Comparison of ENCODE assay signal across 21 mouse cellular contexts in genomic region chr2:22878781-22879180, GRCm38 (mm10).
"Had no signal": no experiment of that assay in that cellular context is flagged by ENCODE, and none has a peak within 500 bp of the region (broad histone marks: within the 10 kb centered on the region; RNA-seq: fewer than 3 reads in every experiment).

No protein-coding gene starts in this region.

- H3K9me3 ChIP-seq: heart, embryonic 13.5 days; heart, embryonic 15.5 days; hindbrain, embryonic 13.5 days; hindbrain, embryonic 15.5 days; limb, embryonic 13.5 days; limb, embryonic 15.5 days; liver, embryonic 12.5 days had no signal

- H3K36me3 ChIP-seq: heart, embryonic 13.5 days; heart, embryonic 15.5 days; hindbrain, embryonic 13.5 days; hindbrain, embryonic 15.5 days; limb, embryonic 13.5 days; limb, embryonic 15.5 days had no signal

- H3K9ac ChIP-seq: forebrain, postnatal 0 days; heart, embryonic 13.5 days; heart, embryonic 15.5 days; hindbrain, embryonic 13.5 days; hindbrain, embryonic 15.5 days; limb, embryonic 13.5 days; limb, embryonic 15.5 days; liver, embryonic 12.5 days; liver, embryonic 14.5 days had no signal

- ATAC-seq: forebrain, postnatal 0 days; hindbrain, postnatal 0 days; intestine, embryonic 16.5 days; liver, embryonic 12.5 days had no signal

- DNase-seq: forebrain, postnatal 0 days; gastrocnemius, postnatal 14 days; gastrocnemius, postnatal 36 days; heart, adult 11 months; heart, adult 2 months; heart, postnatal 14 days; heart, postnatal 36 days; layer of hippocampus, adult 9-11 months; layer of hippocampus, postnatal 36 days; left cerebral cortex, postnatal 4 days had no signal

- H3K4me2 ChIP-seq: heart, embryonic 11.5 days; heart, embryonic 13.5 days; heart, embryonic 15.5 days; hindbrain, embryonic 13.5 days; hindbrain, embryonic 15.5 days; limb, embryonic 13.5 days; limb, embryonic 15.5 days; liver, embryonic 12.5 days had no signal

- H3K27me3 ChIP-seq: heart, embryonic 15.5 days; hindbrain, embryonic 13.5 days; hindbrain, embryonic 15.5 days; limb, embryonic 13.5 days; limb, embryonic 15.5 days had no signal

- H3K4me1 ChIP-seq: heart, embryonic 13.5 days; heart, embryonic 15.5 days; hindbrain, embryonic 13.5 days; hindbrain, embryonic 15.5 days; limb, embryonic 13.5 days; limb, embryonic 15.5 days; liver, embryonic 12.5 days had no signal

- H3K27ac ChIP-seq: heart, adult 2 months; heart, embryonic 13.5 days; heart, embryonic 15.5 days; hindbrain, embryonic 13.5 days; hindbrain, embryonic 15.5 days; hindbrain, postnatal 0 days; limb, embryonic 13.5 days; limb, embryonic 15.5 days; liver, embryonic 12.5 days; liver, embryonic 14.5 days had no signal

- H3K4me3 ChIP-seq: heart, adult 2 months; heart, embryonic 13.5 days; heart, embryonic 15.5 days; hindbrain, embryonic 13.5 days; hindbrain, embryonic 15.5 days; limb, embryonic 13.5 days; limb, embryonic 15.5 days; liver, embryonic 12.5 days had no signal
